Mouse (Mus musculus) embryo, embryonic 11 days (tissue): ENCODE measurements around the gene Nav1.

Experiments used
- DNase-seq: peaks from one replicate; pipeline ENCODE4 v3.0.0-alpha.2; 2015

Nav1 gene

DNA sequence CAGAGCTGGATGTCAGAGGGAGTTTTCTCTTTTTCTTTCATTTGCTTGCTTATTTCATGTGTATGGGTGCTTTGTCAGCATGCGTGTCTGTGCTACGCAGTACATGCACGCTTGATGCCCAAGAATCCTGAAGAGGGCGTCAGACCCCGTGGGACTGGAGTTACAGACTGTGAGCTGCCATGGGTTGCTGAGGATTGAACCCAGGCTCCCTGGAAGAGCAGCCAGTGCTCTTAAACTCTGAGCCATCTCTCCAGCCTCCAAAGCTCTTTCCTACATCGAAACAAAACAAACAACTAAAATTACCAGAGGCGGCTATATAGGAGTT, 131.6 kb downstream of the Nav1 start:
- peak; percentile 23 for DNase-seq

DNA sequence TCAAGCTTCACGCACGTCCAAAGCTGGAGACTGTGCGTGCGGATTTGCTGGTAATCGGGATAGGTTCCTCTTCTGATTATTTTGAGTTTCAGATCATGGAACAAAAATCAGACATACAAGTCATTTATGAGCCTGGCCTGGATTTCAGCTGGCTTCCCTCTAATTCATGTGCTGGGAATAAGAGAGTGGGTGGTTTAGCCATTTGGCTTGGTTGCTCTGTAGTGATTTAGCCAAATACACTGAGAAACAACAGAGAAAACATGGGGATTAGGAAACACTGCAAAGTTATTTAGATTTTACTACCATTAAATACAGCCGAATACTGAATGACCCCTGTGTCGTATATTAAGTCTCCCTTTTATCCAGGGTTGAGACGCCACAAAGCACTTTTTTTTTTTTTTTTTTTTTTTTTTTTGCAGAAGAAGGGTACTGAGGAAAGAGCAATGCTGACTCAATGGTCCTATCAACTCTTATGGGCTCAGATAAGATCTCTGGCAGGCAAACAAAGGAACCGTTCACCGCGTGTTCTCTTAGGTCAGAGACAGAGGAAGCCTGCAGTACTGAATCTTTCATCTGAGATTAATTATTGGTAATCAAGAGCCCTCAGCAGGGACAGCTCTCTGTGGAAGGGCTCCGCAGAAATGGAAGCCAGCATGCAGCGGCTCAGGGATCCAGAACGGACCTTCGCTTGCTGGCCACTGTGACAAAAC, 132.1 kb downstream of the Nav1 start:
- DNase-seq: peak; percentile 16

DNA sequence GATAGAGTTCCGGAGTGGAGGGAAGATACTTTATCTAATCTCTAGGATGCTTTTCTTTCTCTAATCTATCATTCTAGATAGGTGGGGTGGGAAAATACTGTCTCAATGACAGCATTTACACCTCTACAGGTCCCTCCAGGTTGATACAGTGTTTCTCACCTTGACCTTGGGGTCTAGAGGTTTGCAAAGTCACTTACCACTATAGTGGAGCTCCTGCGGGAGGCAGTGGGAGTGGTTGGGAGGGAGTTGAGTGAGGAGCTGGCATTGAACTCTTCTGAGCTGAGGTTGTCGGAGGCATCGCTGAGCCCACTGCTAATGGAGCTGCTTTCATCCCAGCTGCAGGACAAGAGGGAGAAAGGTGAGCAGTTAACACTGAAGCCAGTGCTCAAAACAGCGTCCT, 134.6 kb downstream of the Nav1 start:
- DNase-seq: no peak

- no peak for DNase-seq
Measured at GRCm38 (mm10) chr1:135471742-135472141, 135.4 kb downstream of the Nav1 start.

DNA sequence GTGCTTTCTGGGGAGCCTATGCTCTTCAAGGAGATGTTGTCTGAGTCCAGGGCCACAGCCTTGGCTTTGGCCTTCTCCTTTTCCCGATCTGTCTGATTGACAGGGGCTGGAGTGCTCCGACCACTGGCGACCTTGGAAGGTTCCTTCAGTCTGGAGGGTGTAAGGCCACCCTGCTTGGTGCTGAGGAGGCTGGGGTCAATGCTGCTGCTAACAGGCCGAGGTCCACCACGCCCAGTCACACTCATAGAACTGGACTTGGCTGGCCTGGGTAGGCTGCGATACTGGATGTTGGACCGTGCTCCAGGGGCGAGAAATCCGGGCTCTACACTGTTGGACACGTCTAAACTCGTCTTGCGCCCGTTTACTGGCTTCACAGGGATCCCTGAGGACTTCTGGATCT, 136.5 kb downstream of the Nav1 start:
- no peak for DNase-seq

GRCm38 (mm10) chr1:135467462-135467861, 139.6 kb downstream of the Nav1 start:
- DNase-seq: no peak

DNA sequence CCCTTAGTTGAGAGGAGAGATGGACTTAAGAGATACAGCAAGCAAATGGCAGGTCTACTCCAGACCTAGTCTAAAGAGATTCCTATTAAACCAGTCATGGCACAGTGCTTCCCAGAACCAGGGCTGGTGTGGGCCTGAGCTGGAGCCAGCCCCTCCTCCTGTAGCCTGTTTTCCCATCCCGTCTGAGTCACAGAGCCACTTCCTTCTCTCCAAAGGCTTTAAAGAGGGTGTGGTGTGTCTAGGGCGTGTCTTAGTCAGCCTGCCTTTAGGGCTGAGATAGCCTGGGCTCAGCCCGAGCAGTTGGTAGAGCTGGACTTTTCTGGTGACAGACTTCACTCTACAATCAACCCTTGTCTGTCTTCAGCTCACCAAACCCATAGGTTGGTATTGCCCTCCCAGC, 140.2 kb downstream of the Nav1 start:
- DNase-seq: no peak

GRCm38 (mm10) chr1:135465734-135466133, 141.4 kb downstream of the Nav1 start:
- no peak for DNase-seq

GRCm38 (mm10) chr1:135462736-135463135, 144.4 kb downstream of the Nav1 start:
- no peak for DNase-seq

GRCm38 (mm10) chr1:135462304-135462703, 144.8 kb downstream of the Nav1 start:
- DNase-seq: no peak

DNA sequence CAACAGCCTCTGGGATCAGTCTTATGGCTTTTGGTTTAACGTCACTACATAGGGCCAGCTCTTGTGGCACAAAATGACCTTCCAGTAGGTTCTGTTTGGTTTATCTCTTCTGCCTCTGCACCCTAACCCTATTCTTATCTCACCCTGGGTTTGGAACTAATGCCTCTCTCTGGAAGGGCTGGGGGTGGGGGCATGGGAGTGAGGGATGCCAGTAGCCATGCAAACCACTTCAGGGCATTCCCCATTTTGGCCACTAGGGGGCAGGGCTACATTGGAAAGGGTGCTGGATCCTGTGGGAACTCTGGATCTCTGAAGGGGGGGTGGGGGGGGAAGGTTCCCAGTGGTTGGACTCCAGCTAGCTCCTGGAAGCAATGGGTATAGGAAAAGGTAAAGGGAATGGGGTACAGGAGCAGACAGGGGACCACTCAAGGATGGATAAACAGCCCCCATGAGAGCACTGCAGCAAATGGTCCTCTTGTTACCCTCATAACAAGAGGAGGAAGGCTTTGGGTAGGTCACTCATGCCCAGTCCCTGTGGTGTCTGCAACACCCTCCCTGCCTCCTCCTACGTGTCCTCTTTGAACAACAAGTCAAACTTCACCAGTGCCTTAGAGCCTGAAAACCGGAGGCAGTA, 145.9 kb downstream of the Nav1 start:
- DNase-seq: peak; percentile 75

DNA sequence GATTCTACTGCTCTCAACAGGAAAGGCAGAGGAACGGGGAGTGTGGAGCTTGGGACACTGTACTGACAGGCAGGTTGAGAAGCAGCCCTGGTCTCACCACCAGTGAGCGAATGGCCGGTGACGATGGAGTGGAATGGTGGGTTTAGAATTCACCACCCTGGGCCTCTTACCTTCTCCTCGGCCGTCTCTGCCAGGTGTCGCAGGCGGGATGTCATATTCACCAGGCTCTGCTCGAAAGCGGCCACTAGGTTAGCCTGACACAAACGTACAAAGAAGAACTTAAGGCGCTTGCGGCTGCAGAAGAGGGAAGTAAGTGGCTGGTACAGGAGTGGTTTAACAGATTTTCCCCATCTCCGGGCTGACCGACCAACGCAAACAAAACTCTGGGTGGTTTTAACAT, 146.6 kb downstream of the Nav1 start:
- no peak for DNase-seq

DNA sequence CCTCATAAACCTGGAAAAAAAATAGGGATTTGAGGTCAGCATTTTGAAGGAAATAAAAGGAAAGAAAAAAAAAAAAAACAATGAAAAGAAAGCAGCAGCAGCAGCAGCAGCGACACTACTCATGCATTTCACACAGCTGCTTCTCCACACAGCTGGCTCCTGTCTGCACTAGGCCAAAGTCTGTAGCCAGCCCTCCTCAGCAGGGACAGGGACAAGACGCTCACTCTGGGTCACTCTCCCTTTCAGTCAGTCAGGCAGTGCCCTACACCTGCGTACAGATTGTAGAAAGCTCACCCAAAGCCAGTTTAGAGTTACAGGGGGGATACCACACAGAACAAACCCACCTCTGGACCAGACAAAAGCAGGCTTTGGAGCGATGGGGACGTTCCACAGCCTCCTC, 149.2 kb downstream of the Nav1 start:
- DNase-seq: no peak

DNA sequence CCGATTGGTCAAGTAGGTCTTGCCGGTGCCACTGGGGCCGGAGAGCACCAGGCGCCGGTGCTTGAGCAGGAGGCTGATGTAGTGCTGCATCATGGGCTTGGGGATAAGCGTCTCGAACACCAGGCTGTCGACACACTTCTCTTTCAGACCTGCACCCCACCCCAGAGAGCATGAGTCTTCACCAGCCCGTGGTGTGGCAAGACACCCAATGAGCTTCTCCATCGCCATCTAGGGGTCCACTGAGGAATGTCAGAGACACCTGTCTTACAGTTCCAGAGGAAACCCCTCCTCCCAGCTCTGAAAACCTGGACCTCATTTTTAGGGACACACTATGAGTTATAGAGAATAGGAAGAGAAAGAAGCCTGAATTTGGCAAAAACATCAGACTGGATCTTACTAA, 154.8 kb downstream of the Nav1 start:
- peak; percentile 47 for DNase-seq

GRCm38 (mm10) chr1:135451419-135451818, 155.7 kb downstream of the Nav1 start:
- DNase-seq: no peak

DNA sequence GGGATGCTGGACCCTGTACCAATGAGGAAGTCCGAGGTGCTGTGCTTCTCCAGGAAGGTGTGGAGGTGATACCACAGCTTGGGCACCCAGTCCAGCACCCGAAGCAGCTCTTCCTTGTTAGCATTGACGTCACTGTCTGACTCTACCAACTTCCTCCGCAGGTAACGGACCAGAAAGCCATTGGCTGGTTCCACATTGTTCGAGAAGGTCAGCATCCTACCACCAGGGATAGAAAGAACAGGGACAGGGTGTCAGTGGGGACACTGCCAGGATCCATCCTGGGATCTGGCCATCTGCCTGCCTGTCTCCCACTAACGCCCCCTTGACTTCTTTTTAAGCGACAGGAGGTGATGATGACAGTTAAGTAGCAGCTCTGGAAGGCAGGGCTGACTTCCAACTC, 157.2 kb downstream of the Nav1 start:
- DNase-seq: no peak

- DNase-seq: no peak
Measured at GRCm38 (mm10) chr1:135448940-135449339, 158.2 kb downstream of the Nav1 start.

- DNase-seq: no peak
Measured at GRCm38 (mm10) chr1:135443506-135443905, 163.6 kb downstream of the Nav1 start.

GRCm38 (mm10) chr1:135441861-135442260, 165.2 kb downstream of the Nav1 start:
- no peak for DNase-seq

- DNase-seq: no peak
Measured at GRCm38 (mm10) chr1:135440986-135441385, 166.1 kb downstream of the Nav1 start.

DNA sequence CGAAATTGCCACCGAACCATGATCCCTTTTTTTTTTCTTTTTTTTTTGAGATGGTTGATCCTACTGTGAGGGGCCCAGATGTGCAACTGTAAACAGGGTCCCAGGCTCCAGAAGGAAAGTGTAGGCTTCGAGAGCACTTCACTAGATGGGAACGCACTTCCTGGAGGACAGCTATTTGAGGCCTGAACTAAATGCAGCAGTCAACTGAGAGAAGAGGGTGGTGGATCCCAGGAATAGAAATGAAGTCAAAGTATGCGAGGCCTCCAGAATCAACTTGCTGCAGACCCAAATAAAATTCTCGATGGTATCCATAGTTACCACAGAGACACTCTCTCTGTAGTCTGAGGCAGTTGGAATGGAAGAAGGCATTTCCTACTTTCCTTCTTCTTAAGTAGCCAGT, 168.3 kb downstream of the Nav1 start:
- no peak for DNase-seq

- DNase-seq: no peak
Measured at GRCm38 (mm10) chr1:135435823-135436222, 171.3 kb downstream of the Nav1 start.

DNA sequence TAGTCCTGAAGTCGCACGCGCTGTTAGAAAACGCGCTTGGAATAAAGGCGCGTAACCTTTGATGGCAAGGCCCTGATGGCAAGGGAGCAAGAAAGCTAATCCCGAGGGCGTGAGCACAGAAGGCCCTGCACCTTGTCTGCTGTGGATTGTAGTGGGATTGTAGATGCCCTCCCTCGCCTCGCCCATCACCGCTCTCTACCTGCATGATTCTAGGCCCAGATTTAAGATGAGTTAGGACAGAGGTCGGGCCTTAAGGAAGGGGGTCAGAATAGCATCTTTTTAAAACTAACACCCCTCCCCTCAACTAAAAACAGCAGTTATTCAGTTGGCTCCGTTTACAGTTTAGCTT, 176.5 kb downstream of the Nav1 start:
- DNase-seq: no peak

DNA sequence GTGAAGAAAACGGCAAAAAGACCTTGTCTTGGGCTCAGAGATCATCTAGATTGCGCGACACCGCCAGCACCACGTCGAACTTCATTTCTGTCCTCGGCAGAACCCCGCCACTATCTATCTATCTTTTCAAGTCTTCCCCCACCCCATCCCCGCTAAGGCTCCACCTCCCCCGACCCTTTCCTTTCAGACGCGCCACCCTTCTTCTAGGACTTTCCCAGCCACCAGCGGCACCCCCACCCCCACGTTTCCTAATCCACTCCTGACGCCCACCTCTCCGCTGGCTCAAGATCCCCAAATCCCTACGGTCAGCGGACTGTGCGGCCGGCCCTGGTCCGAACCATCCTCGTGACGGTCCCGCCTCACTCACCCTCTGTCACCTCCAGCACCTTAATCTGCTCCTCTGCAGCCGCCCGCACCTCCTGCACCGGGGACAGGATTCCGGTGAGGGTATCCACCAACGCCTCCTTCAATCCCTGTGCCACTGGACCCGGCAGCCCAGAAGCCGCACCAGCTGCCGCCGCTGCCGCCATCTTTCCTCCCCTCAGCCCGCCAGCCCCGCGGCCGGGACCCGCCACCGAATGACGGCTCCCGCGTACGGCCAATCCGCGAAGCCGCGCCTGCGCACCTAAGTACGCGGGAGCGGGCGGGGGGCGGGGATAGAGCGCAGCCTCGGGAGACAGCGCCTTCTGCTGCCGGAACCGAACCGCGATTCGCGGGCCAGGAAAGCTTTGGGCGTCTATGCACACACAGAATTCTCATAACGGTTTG, 177.0 kb downstream of the Nav1 start, which contains the start of gene Ipo9:
Ipo9 (minus strand) TSS at position 599 of the 768 bp plus-strand sequence.
- peak; percentile 97 for DNase-seq
